Mouse (Mus musculus) embryonic facial prominence, embryonic 11.5 days (tissue): ENCODE results near the gene Flvcr2. TPM values are rescaled to one million over a fixed set of nuclear protein-coding genes. Genes with fewer than 3 reads are reported as not detected.
A peak's percentile ranks its signal among the peaks of the same experiment; 100 is the strongest.

Experiments used
- ATAC-seq: fragments of 200-750 bp; cut with Nextera tagmentation; replicated peaks from 2 replicates; pipeline ENCODE4 v1.8.0; 2017; ENCODE audit warnings: low read depth; ENCODE audit not compliant: insufficient number of reproducible peaks, low FRiP score, low TSS enrichment
- DNase-seq: peaks from one replicate; pipeline ENCODE4 v3.0.0-alpha.2; 2015; ENCODE audit warnings: low spot score
- H3K27ac ChIP-seq: fragments of 300-500 bp; sonication (generic); replicated peaks from 2 replicates; pipeline ENCODE4 v1.5.1; 2014; ENCODE audit warnings: mild to moderate bottlenecking, low read depth, low read length, control low read depth
- H3K27me3 ChIP-seq: fragments of 300-500 bp; sonication (generic); 2 replicates; pipeline ENCODE4 v1.6.1; 2014; ENCODE audit warnings: mild to moderate bottlenecking, low read length, moderate library complexity, mixed read lengths; ENCODE audit not compliant: control insufficient read depth, insufficient read depth
- H3K36me3 ChIP-seq: fragments of 300-500 bp; sonication (generic); replicated peaks from 2 replicates; pipeline ENCODE4 v1.6.1; 2014; ENCODE audit warnings: low read depth, mild to moderate bottlenecking, low read length, moderate library complexity, mixed read lengths; ENCODE audit not compliant: control insufficient read depth, insufficient read depth
- H3K4me1 ChIP-seq: fragments of 300-500 bp; sonication (generic); 2 replicates; pipeline ENCODE4 v1.6.1; 2014; ENCODE audit warnings: low read length, mixed read lengths; ENCODE audit not compliant: control insufficient read depth, insufficient read depth
- H3K4me2 ChIP-seq: fragments of 300-500 bp; sonication (generic); 2 replicates; pipeline ENCODE4 v1.6.1; 2014; ENCODE audit warnings: low read depth, mild to moderate bottlenecking, control low read depth, low read length, moderate library complexity
- H3K4me3 ChIP-seq: fragments of 300-500 bp; sonication (generic); 2 replicates; pipeline ENCODE4 v1.5.1; 2014; ENCODE audit warnings: low read depth, low read length, control low read depth
- H3K9ac ChIP-seq: fragments of 300-500 bp; sonication (generic); replicated peaks from 2 replicates; pipeline ENCODE4 v1.6.1; 2014; ENCODE audit warnings: mild to moderate bottlenecking, control low read depth, low read length
- H3K9me3 ChIP-seq: fragments of 300-500 bp; sonication (generic); replicated peaks from 2 replicates; pipeline ENCODE4 v1.6.1; 2016; ENCODE audit warnings: mild to moderate bottlenecking, low read length, inconsistent platforms, mixed read lengths; ENCODE audit not compliant: control insufficient read depth
- WGBS: fragments of 180-500 bp; shearing (Covaris S2); extraction: QIAGEN DNeasy Blood & Tissue Kit; methylation state at CpG from one replicate; pipeline ENCODE4 v1.1.7; 2014; 5-methylcytosine and 5-hydroxymethylcytosine counted together
- polyA plus RNA-seq: library from polyadenylated mRNA; unstranded; fragments of >200 nt; fragmentation: Nextera tagmentation; extraction: Ambion mirVana; gene quantifications from 2 replicates; pipeline ENCODE4 v1.2.1, GENCODE M21; 2014

Gene Flvcr2
- polyA plus RNA-seq, 1 experiment from 2014 or later = 0.93 TPM

DNA sequence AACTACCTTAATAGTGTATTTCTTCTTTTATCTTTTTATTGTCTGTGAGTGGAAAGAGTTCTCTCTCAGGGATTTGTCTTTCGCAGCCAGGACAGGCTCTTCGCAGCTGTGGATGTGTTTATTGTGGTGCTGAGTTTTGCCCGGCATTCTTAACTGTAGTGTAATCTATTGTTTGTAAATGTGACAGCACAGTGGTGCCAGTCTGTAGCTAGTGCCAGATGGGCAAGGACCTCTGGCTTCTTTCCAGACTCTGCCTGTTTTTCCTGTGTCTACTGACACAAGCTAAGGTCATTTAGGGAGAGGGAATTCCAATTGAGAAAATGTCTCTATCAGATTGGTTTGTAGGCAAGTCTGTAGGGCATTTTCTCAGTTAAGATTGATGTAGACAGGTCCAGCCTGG lies 84.4 kb downstream of the Flvcr2 start:
- WGBS = 91% methylated on average over 3 of the region's 3 CpGs
- H3K27me3 ChIP-seq = no peaks in the 10 kb centered on the region
- H3K4me2 ChIP-seq = no peak overlapping the region
- no peak overlapping the region for H3K27ac ChIP-seq
- no peaks in the 10 kb centered on the region for H3K9me3 ChIP-seq
- DNase-seq (no peak), ATAC-seq (no peak)
- no peak overlapping the region for H3K4me3 ChIP-seq
- no peaks in the 10 kb centered on the region; the same call in 1 of the 2 replicates for H3K36me3 ChIP-seq
- no peak overlapping the region for H3K9ac ChIP-seq
- H3K4me1 ChIP-seq = no peaks in the 10 kb centered on the region

DNA sequence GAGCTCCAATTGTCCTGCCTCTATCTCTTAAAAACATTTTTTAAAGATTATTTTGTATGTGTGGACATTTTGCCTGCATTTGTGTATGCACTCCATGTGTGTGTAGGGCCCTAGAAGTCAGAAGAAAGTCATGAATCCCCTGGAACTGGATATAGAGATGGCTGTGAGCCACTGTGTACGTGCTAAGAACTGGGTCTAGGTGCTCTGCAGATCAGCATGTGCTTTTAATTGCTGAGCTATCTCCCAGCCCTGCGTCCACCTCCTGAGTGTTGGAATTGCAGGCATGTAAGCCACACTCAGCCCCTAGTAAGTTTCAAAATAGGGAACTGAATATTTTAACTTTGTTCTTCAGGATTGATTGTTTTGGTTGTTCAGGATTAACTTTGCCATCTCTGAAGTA lies 88.2 kb downstream of the Flvcr2 start:
- Histone ChIP-seq H3K36me3 (no peaks in the 10 kb centered on the region; the same call in 1 of the 2 replicates), H3K9me3 (no peaks in the 10 kb centered on the region), H3K9ac (no peak overlapping the region), H3K4me1 (no peaks in the 10 kb centered on the region), H3K4me3 (no peak overlapping the region), H3K27me3 (no peaks in the 10 kb centered on the region), H3K4me2 (no peak overlapping the region), H3K27ac (no peak overlapping the region)
- 81% methylated on average over 2 of the region's 2 CpGs for WGBS
- ATAC-seq (no peak), DNase-seq (no peak)

DNA sequence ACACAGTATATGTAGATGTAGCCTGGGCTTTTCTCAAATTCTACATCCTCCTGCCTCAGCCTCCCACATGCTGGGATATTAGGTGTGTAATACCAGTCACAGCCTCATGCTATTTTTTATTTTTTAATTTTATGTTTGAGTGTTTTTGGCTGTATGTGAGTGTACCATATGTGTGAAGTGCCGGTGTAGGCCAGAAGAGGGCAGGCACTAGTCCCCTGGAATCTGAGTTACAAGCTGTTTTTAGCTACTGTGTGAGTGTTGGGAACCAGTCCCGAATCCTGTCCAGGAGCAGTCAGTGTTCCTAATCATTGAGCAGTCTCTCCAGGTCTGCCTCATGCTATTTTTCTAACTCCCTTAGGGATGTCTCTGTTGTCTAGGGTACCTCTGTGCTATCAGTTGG lies 91.4 kb downstream of the Flvcr2 start:
- no peak overlapping the region for H3K27ac ChIP-seq
- no peaks in the 10 kb centered on the region for H3K4me1 ChIP-seq
- no peak overlapping the region for H3K4me2 ChIP-seq
- no peak for DNase-seq
- no peaks in the 10 kb centered on the region for H3K27me3 ChIP-seq
- no peak overlapping the region for H3K9ac ChIP-seq
- no peak overlapping the region for H3K4me3 ChIP-seq
- 92% methylated on average over 2 of the region's 2 CpGs for WGBS
- no peaks in the 10 kb centered on the region for H3K36me3 ChIP-seq
- H3K9me3 ChIP-seq = no peaks in the 10 kb centered on the region
- no peak for ATAC-seq

DNA sequence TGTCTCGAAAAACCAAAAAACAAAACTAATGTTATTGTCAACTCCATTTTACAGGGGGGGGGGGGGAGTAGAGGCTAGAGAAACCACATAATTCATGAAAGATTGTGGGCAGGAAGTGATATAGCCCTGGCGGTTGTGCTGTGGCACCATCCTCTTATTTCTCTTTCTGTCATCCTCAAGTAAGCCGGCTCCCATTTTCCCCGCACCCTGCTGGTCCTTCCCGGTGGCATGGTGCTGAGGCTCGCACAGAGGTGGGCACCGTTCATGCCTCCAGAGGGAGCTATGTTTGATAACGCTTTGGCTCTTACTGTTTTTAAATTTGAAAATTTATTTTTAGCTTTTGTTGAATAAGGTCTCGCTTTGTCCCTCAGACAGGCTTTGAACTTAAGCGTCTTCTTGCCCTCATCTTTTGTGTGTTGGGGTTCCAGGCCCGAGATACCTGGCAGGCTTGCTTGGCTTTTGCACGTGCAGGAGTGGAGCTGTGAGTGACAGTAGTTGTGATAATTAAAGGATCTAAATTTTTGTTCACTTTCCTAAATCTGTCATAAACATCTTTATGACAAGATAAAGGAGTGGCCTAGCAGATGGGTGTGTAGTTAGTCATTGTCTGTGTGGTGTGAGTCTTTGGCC lies 93.1 kb downstream of the Flvcr2 start:
- Histone ChIP-seq H3K36me3 (no peaks in the 10 kb centered on the region), H3K27ac (no peak overlapping the region), H3K4me1 (no peaks in the 10 kb centered on the region), H3K4me2 (no peak overlapping the region), H3K27me3 (no peaks in the 10 kb centered on the region), H3K9me3 (no peaks in the 10 kb centered on the region), H3K9ac (no peak overlapping the region), H3K4me3 (no peak overlapping the region)
- WGBS = 92% methylated on average over 12 of the region's 12 CpGs
- DNase-seq (no peak), ATAC-seq (no peak)

DNA sequence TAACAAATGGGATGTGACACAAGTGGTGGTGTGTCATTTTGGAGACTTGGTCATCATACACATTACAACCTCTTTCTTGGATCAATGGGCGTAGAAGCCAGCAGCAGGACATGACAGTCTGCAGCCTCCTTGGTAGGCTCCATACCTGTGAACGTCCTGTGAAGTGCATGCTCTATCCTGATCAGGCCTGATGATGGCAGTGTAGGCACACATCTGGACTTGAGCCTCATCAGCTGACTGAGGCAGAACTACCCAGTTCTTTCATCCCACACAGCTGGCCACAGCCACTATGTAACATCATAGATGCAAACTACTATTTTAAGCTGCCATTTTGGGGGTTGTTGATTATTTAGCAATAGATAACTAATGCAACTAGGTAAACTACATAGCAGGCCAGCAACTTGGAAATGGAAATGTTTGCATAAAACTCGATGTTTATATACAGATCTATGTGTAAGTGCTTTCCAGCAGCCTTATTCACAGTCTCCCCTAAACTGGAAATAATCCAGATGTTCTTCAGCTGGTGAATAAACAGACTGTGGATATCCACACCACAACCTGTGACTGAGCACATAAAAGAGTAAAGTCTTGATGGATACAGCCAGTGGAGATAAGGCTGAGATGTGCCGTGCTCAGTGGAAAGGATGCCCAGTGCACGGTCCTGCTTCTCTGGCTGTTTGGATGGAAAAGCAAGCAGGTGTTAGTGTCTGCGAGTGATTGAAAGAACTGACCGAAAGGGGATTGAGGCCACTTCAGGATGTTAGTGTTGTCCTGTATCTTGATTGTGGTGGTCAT lies 102.0 kb downstream of the Flvcr2 start:
- no peak overlapping the region for H3K9ac ChIP-seq
- H3K4me1 ChIP-seq = no peaks in the 10 kb centered on the region
- ATAC-seq (no peak), DNase-seq (peak; percentile 48)
- no peaks in the 10 kb centered on the region for H3K27me3 ChIP-seq
- 84% methylated on average over 7 of the region's 7 CpGs for WGBS
- no peak overlapping the region for H3K4me2 ChIP-seq
- H3K36me3 ChIP-seq = no peaks in the 10 kb centered on the region
- no peak overlapping the region for H3K27ac ChIP-seq
- H3K9me3 ChIP-seq = no peaks in the 10 kb centered on the region
- H3K4me3 ChIP-seq = no peak overlapping the region

DNA sequence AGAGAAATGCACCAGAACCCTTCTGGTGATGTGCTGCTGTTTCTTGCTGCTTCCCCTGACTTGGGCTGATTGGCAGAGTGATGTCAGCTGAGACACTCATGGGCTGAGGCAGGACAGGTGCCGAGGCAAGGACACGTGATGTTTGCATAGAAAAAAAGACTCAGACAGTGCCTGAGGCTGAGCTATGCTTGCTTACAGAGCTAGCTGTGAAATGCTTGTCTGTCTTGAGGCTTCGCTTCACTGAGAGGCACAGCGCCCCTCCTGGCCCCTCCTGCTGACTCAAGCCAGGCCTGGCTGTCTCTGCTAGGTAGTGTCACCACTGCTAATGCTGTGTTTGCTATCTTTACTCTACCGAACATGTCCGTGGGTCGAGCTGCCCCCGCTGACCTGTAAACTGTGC lies 104.3 kb downstream of the Flvcr2 start:
- H3K27ac ChIP-seq = no peak overlapping the region
- H3K4me2 ChIP-seq = no peak overlapping the region
- 88% methylated on average over 8 of the region's 8 CpGs for WGBS
- H3K9me3 ChIP-seq = no peaks in the 10 kb centered on the region
- no peak overlapping the region for H3K9ac ChIP-seq
- no peaks in the 10 kb centered on the region for H3K27me3 ChIP-seq
- no peaks in the 10 kb centered on the region for H3K4me1 ChIP-seq
- H3K4me3 ChIP-seq = no peak overlapping the region
- H3K36me3 ChIP-seq = no peaks in the 10 kb centered on the region
- no peak for ATAC-seq
- DNase-seq = no peak

DNA sequence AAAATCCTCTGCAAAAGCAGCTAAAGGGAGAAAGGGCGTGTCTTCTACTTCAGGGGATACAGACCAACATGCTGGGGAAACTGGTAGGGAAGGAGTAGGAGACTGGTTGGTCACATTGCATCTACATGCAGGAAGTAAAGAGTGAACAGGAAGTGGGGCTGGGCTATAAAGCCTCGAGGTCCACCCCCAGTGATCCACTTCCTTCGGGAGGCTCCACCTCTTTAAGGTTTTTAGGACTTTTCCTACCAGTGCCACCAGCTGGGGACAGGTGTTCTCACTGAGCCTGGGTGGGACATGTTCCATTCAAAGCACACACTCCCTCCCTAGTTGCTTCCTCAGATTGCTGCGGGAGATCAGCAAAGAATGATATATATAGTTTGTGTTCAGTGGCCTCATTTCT lies 107.5 kb downstream of the Flvcr2 start:
- H3K9me3 ChIP-seq = no peaks in the 10 kb centered on the region
- H3K27ac ChIP-seq = no peak overlapping the region
- ATAC-seq (no peak), DNase-seq (no peak)
- no peak overlapping the region for H3K4me2 ChIP-seq
- no peaks in the 10 kb centered on the region for H3K27me3 ChIP-seq
- 84% methylated on average over 4 of the region's 4 CpGs for WGBS
- H3K4me1 ChIP-seq = no peaks in the 10 kb centered on the region
- no peak overlapping the region for H3K4me3 ChIP-seq
- H3K36me3 ChIP-seq = no peaks in the 10 kb centered on the region
- H3K9ac ChIP-seq = no peak overlapping the region

DNA sequence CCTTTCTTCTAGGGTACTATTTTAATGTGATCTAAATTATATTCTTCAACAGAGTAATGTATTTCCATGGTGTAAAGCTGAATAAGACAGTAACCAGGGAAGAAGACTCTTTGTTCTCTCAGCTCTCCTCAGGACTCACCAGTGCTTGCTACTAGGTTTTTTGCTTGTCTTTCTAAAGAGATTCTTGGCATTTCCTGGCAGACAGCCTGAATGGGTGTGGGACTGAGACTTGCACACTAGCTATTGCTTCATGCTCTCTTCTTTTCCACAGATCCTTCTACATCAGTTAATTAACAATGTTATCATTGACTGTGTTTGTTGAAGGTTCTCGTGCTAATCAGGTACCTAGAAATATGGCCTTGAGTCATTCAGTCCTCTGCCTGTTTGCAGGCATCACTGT lies 107.9 kb downstream of the Flvcr2 start:
- H3K27me3 ChIP-seq = no peaks in the 10 kb centered on the region
- no peak for ATAC-seq
- WGBS = 93% methylated on average over 1 of the region's 1 CpGs

More for the DNA sequence above, 107.9 kb downstream of the Flvcr2 start:
- H3K27ac ChIP-seq = no peak overlapping the region
- no peaks in the 10 kb centered on the region for H3K9me3 ChIP-seq
- no peaks in the 10 kb centered on the region for H3K4me1 ChIP-seq
- H3K36me3 ChIP-seq = no peaks in the 10 kb centered on the region
- H3K4me2 ChIP-seq = no peak overlapping the region
- H3K4me3 ChIP-seq = no peak overlapping the region
- no peak overlapping the region for H3K9ac ChIP-seq
- no peak for DNase-seq
